ENCODE assay signal across 23 mouse cellular contexts in genomic region chr17:49450922-49451321, GRCm38 (mm10). TPM values are rescaled to one million over a fixed set of nuclear protein-coding genes. Genes with fewer than 3 reads are reported as not detected.
DNase-seq lines count a peak whose midpoint lies in the region; ATAC-seq lines count a peak whose summit lies in the region.
"Had no signal": no experiment of that assay in that cellular context is flagged by ENCODE, and none has a peak within 500 bp of the region (broad histone marks: within the 10 kb centered on the region; RNA-seq: fewer than 3 reads in every experiment).

No protein-coding gene starts in this region.

- DNase-seq in kidney, adult 9 months = no peak
- DNase-seq in neural tube, embryonic 10.5 days (ENCODE audit: extremely low spot score, low spot score) = no peak
- no peak for DNase-seq in right cerebral cortex, postnatal 14 days
- DNase-seq: adrenal gland, postnatal 25 days; cerebellum, adult 8-10 months; cerebellum, postnatal 36 days; embryo, embryonic 11 days; layer of hippocampus, adult 9-11 months; right cerebral cortex, adult 18-20 months; thymus, postnatal 25 days had no signal

- H3K27me3 ChIP-seq in heart, embryonic 16.5 days (ENCODE audit: control insufficient read depth, insufficient read depth, low read length) = no peaks in the 10 kb centered on the region
- H3K27me3 ChIP-seq in heart, embryonic 12.5 days (replicated peaks) = no peaks in the 10 kb centered on the region
- H3K27me3 ChIP-seq in kidney, embryonic 15.5 days = no peaks in the 10 kb centered on the region
- no peaks in the 10 kb centered on the region for H3K27me3 ChIP-seq in neural tube, embryonic 14.5 days (ENCODE audit: control insufficient read depth, insufficient read depth, low read length)
- H3K27me3 ChIP-seq: heart, embryonic 15.5 days; limb, embryonic 15.5 days; liver, embryonic 15.5 days; neural tube, embryonic 15.5 days had no signal

- 70% methylated on average over 6 of the region's 6 CpGs for WGBS in heart, embryonic 16.5 days
- 70% methylated on average over 6 of the region's 6 CpGs for WGBS in heart, embryonic 12.5 days
- WGBS in kidney, embryonic 15.5 days = 41% methylated on average over 6 of the region's 6 CpGs
- 86% methylated on average over 6 of the region's 6 CpGs for WGBS in neural tube, embryonic 14.5 days

- no peak overlapping the region for H3K9ac ChIP-seq in heart, embryonic 16.5 days (ENCODE audit: low read length)
- no peak overlapping the region for H3K9ac ChIP-seq in heart, embryonic 12.5 days
- no peak overlapping the region for H3K9ac ChIP-seq in kidney, embryonic 15.5 days
- H3K9ac ChIP-seq in neural tube, embryonic 14.5 days (replicated peaks; ENCODE audit: low read depth, low read length) = 0 out of 2 replicates have a peak overlapping the region, but pooled peaks have one; percentile 11
- H3K9ac ChIP-seq: heart, embryonic 15.5 days; limb, embryonic 15.5 days; liver, embryonic 15.5 days; neural tube, embryonic 15.5 days had no signal

- H3K4me2 ChIP-seq in heart, embryonic 16.5 days (ENCODE audit: low read depth, low read length) = no peak overlapping the region
- no peak overlapping the region for H3K4me2 ChIP-seq in heart, embryonic 12.5 days
- H3K4me2 ChIP-seq in kidney, embryonic 15.5 days = no peak overlapping the region
- H3K4me2 ChIP-seq in neural tube, embryonic 14.5 days (ENCODE audit: low read depth, low read length) = no peak overlapping the region
- H3K4me2 ChIP-seq: heart, embryonic 15.5 days; limb, embryonic 15.5 days; liver, embryonic 15.5 days; neural tube, embryonic 15.5 days had no signal

- H3K4me3 ChIP-seq in heart, embryonic 16.5 days (ENCODE audit: low read length) = no peak overlapping the region
- H3K4me3 ChIP-seq in heart, embryonic 12.5 days = no peak overlapping the region
- H3K4me3 ChIP-seq in kidney, embryonic 15.5 days (replicated peaks) = no peak overlapping the region
- no peak overlapping the region for H3K4me3 ChIP-seq in neural tube, embryonic 14.5 days (ENCODE audit: low read depth, low read length)
- H3K4me3 ChIP-seq: heart, embryonic 15.5 days; limb, embryonic 15.5 days; liver, embryonic 15.5 days; midbrain, embryonic 10.5 days; myocyte; neural tube, embryonic 15.5 days had no signal

- no peak overlapping the region for H3K27ac ChIP-seq in heart, embryonic 16.5 days (ENCODE audit: low read length)
- H3K27ac ChIP-seq in heart, embryonic 12.5 days (ENCODE audit: poor library complexity, severe bottlenecking) = no peak overlapping the region
- H3K27ac ChIP-seq in kidney, embryonic 15.5 days = peak overlapping the region; percentile 60
- no peak overlapping the region for H3K27ac ChIP-seq in neural tube, embryonic 14.5 days (ENCODE audit: low read depth, low read length)
- H3K27ac ChIP-seq: heart, embryonic 15.5 days; hindbrain, postnatal 0 days; limb, embryonic 15.5 days; liver, embryonic 15.5 days; midbrain, embryonic 10.5 days; neural tube, embryonic 15.5 days had no signal

- no peaks in the 10 kb centered on the region for H3K9me3 ChIP-seq in heart, embryonic 16.5 days (replicated peaks; ENCODE audit: control insufficient read depth, low read length)
- H3K9me3 ChIP-seq in heart, embryonic 12.5 days (replicated peaks) = no peaks in the 10 kb centered on the region
- no peaks in the 10 kb centered on the region for H3K9me3 ChIP-seq in kidney, embryonic 15.5 days (replicated peaks)
- H3K9me3 ChIP-seq in neural tube, embryonic 14.5 days (ENCODE audit: control insufficient read depth, low read length) = no peaks in the 10 kb centered on the region
- H3K9me3 ChIP-seq: heart, embryonic 15.5 days; limb, embryonic 15.5 days; liver, embryonic 15.5 days; midbrain, embryonic 10.5 days; neural tube, embryonic 15.5 days had no signal

- H3K36me3 ChIP-seq in heart, embryonic 16.5 days (ENCODE audit: control insufficient read depth, insufficient read depth) = peaks cover 16% of the 10 kb centered on the region; the same call in 1 of the 2 replicates
- peaks cover 35% of the 10 kb centered on the region for H3K36me3 ChIP-seq in heart, embryonic 12.5 days
- peaks cover 46% of the 10 kb centered on the region for H3K36me3 ChIP-seq in kidney, embryonic 15.5 days
- H3K36me3 ChIP-seq in neural tube, embryonic 14.5 days (ENCODE audit: control insufficient read depth, insufficient read depth, low read length) = no peaks in the 10 kb centered on the region

- peaks cover 8% of the 10 kb centered on the region; the same call in 1 of the 2 replicates for H3K4me1 ChIP-seq in heart, embryonic 16.5 days (ENCODE audit: control insufficient read depth, insufficient read depth, low read length)
- H3K4me1 ChIP-seq in heart, embryonic 12.5 days (replicated peaks) = peaks cover 13% of the 10 kb centered on the region
- peaks cover 24% of the 10 kb centered on the region for H3K4me1 ChIP-seq in kidney, embryonic 15.5 days
- no peaks in the 10 kb centered on the region for H3K4me1 ChIP-seq in neural tube, embryonic 14.5 days (ENCODE audit: control insufficient read depth, insufficient read depth, low read length)
- H3K4me1 ChIP-seq: limb, embryonic 15.5 days; liver, embryonic 15.5 days; neural tube, embryonic 15.5 days had no signal

- 0 out of 2 replicates have a peak, but pooled peaks have one; percentile 35 for ATAC-seq in heart, embryonic 16.5 days (replicated peaks; ENCODE audit: extremely low read depth, insufficient read depth, low FRiP score)
- no peak for ATAC-seq in heart, embryonic 12.5 days (ENCODE audit: insufficient number of reproducible peaks, low FRiP score)
- peak; percentile 65 for ATAC-seq in kidney, embryonic 15.5 days (replicated peaks; ENCODE audit: low FRiP score)
- ATAC-seq in neural tube, embryonic 14.5 days (ENCODE audit: low read depth) = no peak
- ATAC-seq: forebrain, embryonic 14.5 days; hindbrain, postnatal 0 days; midbrain, embryonic 16.5 days had no signal

RNA-seq across cellular contexts. Expression of gene Mocs1, which starts 22.8 kb away (rescaled TPM):
- 5.8 and 6.1 TPM in 2 replicates for polyA plus RNA-seq in heart, embryonic 16.5 days (2015; fragmentation: Nextera tagmentation; extraction: Ambion mirVana)
- 6.6 TPM in 2 replicates for polyA plus RNA-seq in heart, embryonic 12.5 days (2016; fragmentation: Nextera tagmentation; extraction: Ambion mirVana)
- 8.4 and 8.9 TPM in 2 replicates for polyA plus RNA-seq in kidney, embryonic 15.5 days (2015; fragmentation: Nextera tagmentation; extraction: Ambion mirVana)
- polyA plus RNA-seq in neural tube, embryonic 14.5 days (2014; fragmentation: Nextera tagmentation; extraction: Ambion mirVana) = 4.4 and 5.0 TPM in 2 replicates

Comparison
In these comparisons a context has a peak if more than half of its experiments do, and no peak if none do; other contexts are left out.
1. ATAC-seq: peak in heart, embryonic 16.5 days (single experiment) and kidney, embryonic 15.5 days (single experiment); none in heart, embryonic 12.5 days (single experiment) and neural tube, embryonic 14.5 days (single experiment).